Mouse (Mus musculus): Measurements from ENCODE around the gene Rad51. TPM values are rescaled to one million over a fixed set of nuclear protein-coding genes. Genes with fewer than 3 reads are reported as not detected.

Gene Rad51
- total and polyA plus RNA-seq, 2 experiments from 2014 or later = 3.8 to 9.0 TPM

- ATAC-seq (no peak), DNase-seq (ENCODE audit: low spot score) (no peak)
- Histone ChIP-seq H3K27me3 (ENCODE audit: insufficient read depth, low read length) (peaks cover 3% of the 10 kb centered on the region; the same call in 1 of the 2 replicates), H3K36me3 (ENCODE audit: insufficient read depth, low read length) (no peaks in the 10 kb centered on the region), H3K9ac (replicated peaks; ENCODE audit: low read length) (no peak overlapping the region), H3K27ac (no peak overlapping the region), H3K4me1 (ENCODE audit: insufficient read depth, low read length) (peaks cover 7% of the 10 kb centered on the region; the same call in 1 of the 2 replicates), H3K4me2 (ENCODE audit: low read depth, low read length) (no peak overlapping the region), H3K9me3 (ENCODE audit: low read length) (no peaks in the 10 kb centered on the region), H3K4me3 (ENCODE audit: low read length) (no peak overlapping the region)
- TF ChIP-seq CTCF (IDR thresholded peaks at IDR 0.05; ENCODE audit: low read depth) = no peak
- 67% methylated on average over 3 of the region's 3 CpGs for WGBS
Observed at GRCm38 (mm10) chr2:119163135-119163534, 50.5 kb downstream of the Rad51 start.

DNA sequence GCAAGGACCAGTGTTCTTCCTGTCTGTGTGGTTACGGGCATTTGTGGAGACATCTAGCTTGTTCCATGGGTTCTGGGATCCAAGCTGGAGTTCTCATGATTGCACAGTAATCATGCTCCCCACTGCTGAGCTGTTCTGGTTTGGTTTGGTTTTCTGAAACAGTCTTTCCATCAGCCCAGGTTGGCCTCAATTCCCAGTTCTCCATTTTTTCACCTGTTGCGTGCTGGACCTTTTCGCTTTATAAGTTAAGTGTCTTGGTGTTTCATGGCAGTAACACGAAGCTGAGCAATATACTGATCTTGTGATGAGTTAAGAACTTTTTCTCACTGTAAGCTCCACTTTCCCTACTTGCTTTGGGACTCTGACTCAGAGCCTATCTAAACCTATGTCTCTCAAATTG lies 51.4 kb downstream of the Rad51 start:
- WGBS = 89% methylated on average over 4 of the region's 4 CpGs
- Histone ChIP-seq H3K36me3 (ENCODE audit: insufficient read depth, low read length) (no peaks in the 10 kb centered on the region), H3K4me2 (ENCODE audit: low read depth, low read length) (no peak overlapping the region), H3K27me3 (ENCODE audit: insufficient read depth, low read length) (peaks cover 3% of the 10 kb centered on the region; the same call in 1 of the 2 replicates), H3K9ac (replicated peaks; ENCODE audit: low read length) (no peak overlapping the region), H3K9me3 (ENCODE audit: low read length) (no peaks in the 10 kb centered on the region), H3K27ac (no peak overlapping the region), H3K4me1 (ENCODE audit: insufficient read depth, low read length) (peaks cover 7% of the 10 kb centered on the region; the same call in 1 of the 2 replicates), H3K4me3 (ENCODE audit: low read length) (no peak overlapping the region)
- no peak for TF ChIP-seq CTCF (IDR thresholded peaks at IDR 0.05; ENCODE audit: low read depth)
- DNase-seq (ENCODE audit: low spot score) (no peak), ATAC-seq (no peak)

DNA sequence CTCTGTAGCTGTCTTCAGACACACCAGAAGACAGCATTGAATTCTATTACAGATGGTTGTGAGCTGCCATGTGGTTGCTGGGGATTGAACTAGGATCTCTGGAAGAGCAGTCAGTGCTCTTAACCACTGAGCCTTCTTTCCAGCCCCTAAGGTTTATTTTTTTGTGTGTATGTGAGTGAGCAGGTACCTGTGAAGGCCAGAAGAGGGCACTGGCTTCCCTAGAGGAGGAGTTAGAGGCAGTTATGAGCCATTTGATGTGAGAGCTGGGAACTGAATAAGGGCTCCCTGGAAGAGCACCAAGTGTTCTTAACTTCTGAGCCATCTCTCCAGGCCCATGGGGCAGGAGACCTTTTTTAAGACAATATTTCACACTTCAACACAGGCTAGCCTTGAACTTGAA lies 52.8 kb downstream of the Rad51 start:
- no peak for TF ChIP-seq CTCF (IDR thresholded peaks at IDR 0.05; ENCODE audit: low read depth)
- Histone ChIP-seq H3K4me1 (ENCODE audit: insufficient read depth, low read length) (peaks cover 7% of the 10 kb centered on the region; the same call in 1 of the 2 replicates), H3K27me3 (ENCODE audit: insufficient read depth, low read length) (peaks cover 3% of the 10 kb centered on the region; the same call in 1 of the 2 replicates), H3K4me2 (ENCODE audit: low read depth, low read length) (no peak overlapping the region), H3K9ac (replicated peaks; ENCODE audit: low read length) (no peak overlapping the region), H3K36me3 (ENCODE audit: insufficient read depth, low read length) (no peaks in the 10 kb centered on the region), H3K9me3 (ENCODE audit: low read length) (no peaks in the 10 kb centered on the region), H3K27ac (no peak overlapping the region), H3K4me3 (ENCODE audit: low read length) (no peak overlapping the region)
- ATAC-seq (no peak), DNase-seq (ENCODE audit: low spot score) (no peak)

GRCm38 (mm10) chr2:119166901-119167865 lies 54.6 kb downstream of the Rad51 start, which contains the start of gene Gchfr:
Gene Gchfr, plus strand, starts transcription at chr2:119167773.
- Histone ChIP-seq H3K27ac (no peak within 1 kb of the TSS), H3K9me3 (ENCODE audit: low read length) (no peaks in the 10 kb centered on the region), H3K27me3 (ENCODE audit: insufficient read depth, low read length) (peaks cover 3% of the 10 kb centered on the region; the same call in 1 of the 2 replicates), H3K9ac (replicated peaks; ENCODE audit: low read length) (peak within 1 kb of the TSS; percentile 43), H3K4me1 (ENCODE audit: insufficient read depth, low read length) (peaks cover 7% of the 10 kb centered on the region; the same call in 1 of the 2 replicates), H3K4me2 (ENCODE audit: low read depth, low read length) (peak within 1 kb of the TSS; percentile 100), H3K4me3 (ENCODE audit: low read length) (peak within 1 kb of the TSS; percentile 54), H3K36me3 (ENCODE audit: insufficient read depth, low read length) (no peaks in the 10 kb centered on the region)
- DNase-seq (ENCODE audit: low spot score) (peak; percentile 71), ATAC-seq (peak; percentile 83)
- under 1% methylated on average over 56 of the region's 60 CpGs for WGBS
- TF ChIP-seq CTCF (IDR thresholded peaks at IDR 0.05; ENCODE audit: low read depth) = peak; percentile 20; the same call in 1 of the 2 replicates

DNA sequence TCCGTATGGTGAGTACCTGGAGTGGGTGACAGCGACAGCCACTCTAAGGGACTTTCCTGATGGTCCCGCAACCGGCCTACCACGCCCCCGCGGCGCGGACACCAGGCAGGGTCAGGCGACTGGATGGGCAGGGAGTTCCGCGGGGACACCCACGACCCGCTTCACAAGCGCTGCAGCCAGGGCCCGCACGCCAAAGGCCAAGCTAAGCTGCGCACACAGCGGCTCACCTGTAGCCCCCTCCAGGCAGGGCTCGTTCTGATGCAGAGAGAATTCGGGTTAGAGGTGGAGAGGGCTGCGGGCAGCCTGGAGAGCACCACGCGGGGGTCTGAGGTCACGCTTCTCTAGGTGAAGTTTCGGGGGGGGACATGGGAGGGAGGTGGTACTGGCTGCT lies 55.3 kb downstream of the Rad51 start:
- no peak for DNase-seq (ENCODE audit: low spot score)
- no peak overlapping the region for H3K27ac ChIP-seq
- peaks cover 3% of the 10 kb centered on the region; the same call in 1 of the 2 replicates for H3K27me3 ChIP-seq (ENCODE audit: insufficient read depth, low read length)
- WGBS = 5% methylated on average over 25 of the region's 26 CpGs
- H3K4me3 ChIP-seq (ENCODE audit: low read length) = peak overlapping the region; percentile 54
- ATAC-seq = no peak
- TF ChIP-seq CTCF (IDR thresholded peaks at IDR 0.05; ENCODE audit: low read depth) = no peak
- peaks cover 8% of the 10 kb centered on the region; the same call in 1 of the 2 replicates for H3K4me1 ChIP-seq (ENCODE audit: insufficient read depth, low read length)
- H3K9ac ChIP-seq (replicated peaks; ENCODE audit: low read length) = peak overlapping the region; percentile 43
- no peaks in the 10 kb centered on the region for H3K36me3 ChIP-seq (ENCODE audit: insufficient read depth, low read length)
- no peaks in the 10 kb centered on the region for H3K9me3 ChIP-seq (ENCODE audit: low read length)
- peak overlapping the region; percentile 100 for H3K4me2 ChIP-seq (ENCODE audit: low read depth, low read length)

- Histone ChIP-seq H3K9me3 (ENCODE audit: low read length) (no peaks in the 10 kb centered on the region), H3K4me1 (ENCODE audit: insufficient read depth, low read length) (peaks cover 15% of the 10 kb centered on the region; the same call in 1 of the 2 replicates), H3K27ac (no peak overlapping the region), H3K4me3 (ENCODE audit: low read length) (no peak overlapping the region), H3K9ac (replicated peaks; ENCODE audit: low read length) (no peak overlapping the region), H3K36me3 (ENCODE audit: insufficient read depth, low read length) (no peaks in the 10 kb centered on the region), H3K27me3 (ENCODE audit: insufficient read depth, low read length) (peaks cover 3% of the 10 kb centered on the region; the same call in 1 of the 2 replicates), H3K4me2 (ENCODE audit: low read depth, low read length) (no peak overlapping the region)
- DNase-seq (ENCODE audit: low spot score) (no peak), ATAC-seq (no peak)
- TF ChIP-seq CTCF (IDR thresholded peaks at IDR 0.05; ENCODE audit: low read depth) = no peak
- WGBS = 89% methylated on average over 2 of the region's 2 CpGs
Observed at GRCm38 (mm10) chr2:119170282-119170681, 57.7 kb downstream of the Rad51 start.

All from hindbrain, postnatal 0 days (tissue).